Mouse (Mus musculus): Measurements from ENCODE around the gene Tnni3k. TPM values are rescaled to one million over a fixed set of nuclear protein-coding genes. Genes with fewer than 3 reads are reported as not detected.

Tnni3k gene
- total and polyA plus RNA-seq, 2 experiments from 2014 or later: 99.9 to 101 TPM

DNA sequence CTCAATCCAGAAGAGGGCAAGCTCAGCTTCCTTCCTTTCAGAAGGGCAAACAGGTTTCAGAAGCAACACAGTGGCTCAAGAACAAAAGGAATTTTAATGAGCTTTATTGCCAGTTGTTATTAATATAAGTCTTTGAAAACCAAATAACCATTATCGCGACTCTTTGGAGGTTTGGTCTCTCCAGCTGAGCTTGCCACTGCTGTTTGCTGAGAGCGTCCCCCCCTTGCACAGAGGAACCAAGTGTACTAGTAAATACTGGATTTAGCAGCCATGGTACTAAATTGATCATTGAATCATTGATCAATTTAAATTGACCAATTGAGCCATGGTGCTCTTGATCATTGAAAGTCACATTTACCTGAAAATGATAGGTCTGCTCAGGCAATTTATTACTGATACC is 202.9 kb downstream of the Tnni3k start:
- TF ChIP-seq EP300 (IDR thresholded peaks at IDR 0.05; ENCODE audit: low read depth) (no peak), CTCF (IDR thresholded peaks at IDR 0.05; ENCODE audit: low read depth) (no peak)
- H3K27me3 ChIP-seq (ENCODE audit: control insufficient read depth, insufficient read depth, low read length): no peaks in the 10 kb centered on the region
- no peak overlapping the region for H3K27ac ChIP-seq (ENCODE audit: low read depth)
- no peak overlapping the region for H3K4me3 ChIP-seq (ENCODE audit: low read depth, low read length)
- ATAC-seq (ENCODE audit: insufficient read depth, low read depth) (no peak), DNase-seq (ENCODE audit: low spot score) (no peak)
- WGBS: 84% methylated on average over 3 of the region's 3 CpGs
- H3K9ac ChIP-seq (replicated peaks; ENCODE audit: low read depth, low read length): no peak overlapping the region
- H3K4me2 ChIP-seq (ENCODE audit: low read depth, low read length): no peak overlapping the region
- H3K36me3 ChIP-seq (replicated peaks; ENCODE audit: control insufficient read depth, insufficient read depth, low read length): peaks cover 11% of the 10 kb centered on the region
- H3K9me3 ChIP-seq (replicated peaks; ENCODE audit: control insufficient read depth, low read length): no peaks in the 10 kb centered on the region
- H3K4me1 ChIP-seq (ENCODE audit: control insufficient read depth, insufficient read depth): no peaks in the 10 kb centered on the region

DNA sequence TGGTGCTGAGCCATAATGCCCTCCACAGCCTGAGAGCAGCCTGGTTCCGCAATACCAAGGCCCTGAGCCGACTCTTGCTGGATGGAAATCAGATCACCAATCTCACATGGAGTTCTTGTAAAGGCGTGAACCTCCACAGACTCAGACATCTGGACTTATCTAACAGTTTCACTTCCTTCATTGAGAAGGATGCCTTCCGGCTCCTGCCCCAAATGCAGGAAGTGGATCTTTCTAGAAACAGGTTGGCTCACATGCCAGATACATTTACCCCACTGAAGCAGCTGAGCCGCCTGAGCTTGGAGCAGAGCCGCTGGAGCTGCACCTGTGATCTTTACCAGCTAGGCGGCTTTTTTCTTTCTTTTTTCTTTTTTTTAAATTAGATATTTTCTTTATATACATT is 213.0 kb downstream of the Tnni3k start:
- no peak for DNase-seq (ENCODE audit: low spot score)
- Histone ChIP-seq H3K4me1 (ENCODE audit: control insufficient read depth, insufficient read depth) (no peaks in the 10 kb centered on the region), H3K4me2 (ENCODE audit: low read depth, low read length) (no peak overlapping the region), H3K27me3 (ENCODE audit: control insufficient read depth, insufficient read depth, low read length) (no peaks in the 10 kb centered on the region), H3K9me3 (replicated peaks; ENCODE audit: control insufficient read depth, low read length) (no peaks in the 10 kb centered on the region), H3K27ac (ENCODE audit: low read depth) (no peak overlapping the region), H3K4me3 (ENCODE audit: low read depth, low read length) (no peak overlapping the region), H3K36me3 (replicated peaks; ENCODE audit: control insufficient read depth, insufficient read depth, low read length) (peaks cover 4% of the 10 kb centered on the region), H3K9ac (replicated peaks; ENCODE audit: low read depth, low read length) (no peak overlapping the region)
- 87% methylated on average over 7 of the region's 7 CpGs for WGBS
- no peak for ATAC-seq (ENCODE audit: insufficient read depth, low read depth)
- no peak for TF ChIP-seq CTCF (IDR thresholded peaks at IDR 0.05; ENCODE audit: low read depth)
- no peak for TF ChIP-seq EP300 (IDR thresholded peaks at IDR 0.05; ENCODE audit: low read depth)

DNA sequence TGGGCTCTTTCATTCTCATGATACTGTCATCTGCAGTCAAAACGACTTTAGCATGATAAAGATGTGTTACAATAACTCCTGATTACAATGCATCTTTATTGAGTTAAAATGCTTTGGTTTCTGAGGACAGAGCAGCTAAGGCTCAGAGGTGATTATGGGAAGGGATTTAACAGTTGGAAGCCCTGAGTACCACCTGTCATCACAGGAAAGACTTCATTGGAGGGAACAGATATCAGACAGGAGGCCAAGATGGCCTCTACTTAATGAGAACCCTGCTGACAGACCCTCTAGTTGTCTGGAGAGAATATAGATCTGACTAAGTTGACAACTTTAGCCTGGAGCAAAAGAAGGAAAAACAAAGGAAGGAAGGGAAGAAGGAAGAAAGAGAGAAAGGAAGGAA is 214.1 kb downstream of the Tnni3k start:
- no peaks in the 10 kb centered on the region for H3K9me3 ChIP-seq (replicated peaks; ENCODE audit: control insufficient read depth, low read length)

DNA sequence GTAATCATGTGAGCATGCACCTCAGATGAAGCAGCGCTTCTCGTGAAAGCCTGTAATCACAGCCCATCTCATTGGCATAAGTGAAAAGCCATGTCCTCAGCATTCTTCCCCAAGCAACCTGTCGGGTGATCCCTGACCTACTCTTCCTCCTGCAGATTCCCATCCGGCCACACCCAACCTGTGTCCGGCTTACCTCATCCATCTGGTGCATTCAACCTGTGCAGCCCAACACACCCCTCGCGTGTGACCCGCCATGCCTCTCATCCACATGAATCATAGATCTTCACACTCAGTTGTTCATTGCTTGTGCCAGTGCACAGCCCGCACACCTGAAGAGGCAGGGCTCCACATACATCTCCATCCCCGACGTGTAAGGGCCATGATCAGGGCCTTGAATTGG is 217.3 kb downstream of the Tnni3k start:
- Histone ChIP-seq H3K9me3 (replicated peaks; ENCODE audit: control insufficient read depth, low read length) (no peaks in the 10 kb centered on the region), H3K4me2 (ENCODE audit: low read depth, low read length) (no peak overlapping the region), H3K36me3 (replicated peaks; ENCODE audit: control insufficient read depth, insufficient read depth, low read length) (peaks cover 6% of the 10 kb centered on the region; the same call in 1 of the 2 replicates), H3K9ac (replicated peaks; ENCODE audit: low read depth, low read length) (no peak overlapping the region), H3K4me1 (ENCODE audit: control insufficient read depth, insufficient read depth) (no peaks in the 10 kb centered on the region), H3K27me3 (ENCODE audit: control insufficient read depth, insufficient read depth, low read length) (no peaks in the 10 kb centered on the region), H3K27ac (ENCODE audit: low read depth) (no peak overlapping the region), H3K4me3 (ENCODE audit: low read depth, low read length) (no peak overlapping the region)
- ATAC-seq (ENCODE audit: insufficient read depth, low read depth) (no peak), DNase-seq (ENCODE audit: low spot score) (no peak)
- 90% methylated on average over 11 of the region's 11 CpGs for WGBS
- TF ChIP-seq CTCF (IDR thresholded peaks at IDR 0.05; ENCODE audit: low read depth): no peak
- TF ChIP-seq EP300 (IDR thresholded peaks at IDR 0.05; ENCODE audit: low read depth): no peak

More for the DNA sequence above, 214.1 kb downstream of the Tnni3k start:
- Histone ChIP-seq H3K4me2 (ENCODE audit: low read depth, low read length) (no peak overlapping the region), H3K4me1 (ENCODE audit: control insufficient read depth, insufficient read depth) (no peaks in the 10 kb centered on the region), H3K27ac (ENCODE audit: low read depth) (no peak overlapping the region), H3K36me3 (replicated peaks; ENCODE audit: control insufficient read depth, insufficient read depth, low read length) (peaks cover 4% of the 10 kb centered on the region), H3K27me3 (ENCODE audit: control insufficient read depth, insufficient read depth, low read length) (no peaks in the 10 kb centered on the region), H3K9ac (replicated peaks; ENCODE audit: low read depth, low read length) (no peak overlapping the region), H3K4me3 (ENCODE audit: low read depth, low read length) (no peak overlapping the region)
- DNase-seq (ENCODE audit: low spot score): no peak
- no peak for TF ChIP-seq CTCF (IDR thresholded peaks at IDR 0.05; ENCODE audit: low read depth)
- no peak for TF ChIP-seq EP300 (IDR thresholded peaks at IDR 0.05; ENCODE audit: low read depth)
- WGBS: 28% methylated on average over 1 of the region's 1 CpGs
- no peak for ATAC-seq (ENCODE audit: insufficient read depth, low read depth)

DNA sequence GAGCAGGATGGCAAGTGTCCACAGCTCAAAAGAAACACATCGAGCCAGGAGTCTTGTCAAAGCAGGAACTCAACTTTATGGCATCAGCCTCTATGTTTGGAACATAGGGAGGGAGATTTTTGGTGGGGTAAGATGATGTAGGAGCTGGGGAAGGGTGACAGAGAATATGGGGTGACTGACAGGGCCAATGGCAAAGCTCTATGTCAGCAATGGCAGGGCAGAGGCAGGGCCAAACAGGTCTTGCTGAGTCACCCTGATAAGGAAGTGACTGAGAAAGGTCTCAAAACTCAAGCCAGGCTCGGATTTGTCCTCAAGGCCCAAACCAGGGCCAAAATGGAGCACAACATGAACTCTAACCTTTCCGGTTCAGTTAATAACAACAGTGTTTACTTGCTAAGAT is 219.1 kb downstream of the Tnni3k start:
- no peak for DNase-seq (ENCODE audit: low spot score)

DNA sequence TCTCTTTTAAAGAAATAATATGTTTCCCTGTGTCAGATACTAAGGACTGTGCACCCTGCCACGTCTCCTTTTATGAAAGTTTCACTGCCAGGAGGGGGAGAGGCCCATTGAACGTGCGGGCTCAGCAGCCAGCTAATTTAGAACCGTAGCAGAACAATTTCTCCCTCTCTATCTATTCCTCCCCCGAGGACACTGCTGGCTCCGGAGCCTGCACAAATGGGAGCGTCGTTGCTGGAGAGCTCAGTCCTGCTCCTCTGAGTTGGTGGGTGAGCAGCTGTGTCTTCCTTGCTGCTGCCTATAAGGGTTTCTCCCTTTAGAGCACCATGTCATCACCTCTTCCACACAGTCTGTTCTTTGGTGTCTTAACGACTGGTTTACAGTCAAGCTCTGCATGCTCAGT is 220.8 kb downstream of the Tnni3k start:
- TF ChIP-seq EP300 (IDR thresholded peaks at IDR 0.05; ENCODE audit: low read depth) (no peak), CTCF (IDR thresholded peaks at IDR 0.05; ENCODE audit: low read depth) (no peak)
- Histone ChIP-seq H3K9ac (replicated peaks; ENCODE audit: low read depth, low read length) (no peak overlapping the region), H3K27me3 (ENCODE audit: control insufficient read depth, insufficient read depth, low read length) (no peaks in the 10 kb centered on the region), H3K9me3 (replicated peaks; ENCODE audit: control insufficient read depth, low read length) (no peaks in the 10 kb centered on the region), H3K4me3 (ENCODE audit: low read depth, low read length) (no peak overlapping the region), H3K36me3 (replicated peaks; ENCODE audit: control insufficient read depth, insufficient read depth, low read length) (0 out of 2 replicates have a peak, but pooled peaks cover 9% of the 10 kb centered on the region), H3K27ac (ENCODE audit: low read depth) (no peak overlapping the region), H3K4me1 (ENCODE audit: control insufficient read depth, insufficient read depth) (no peaks in the 10 kb centered on the region), H3K4me2 (ENCODE audit: low read depth, low read length) (no peak overlapping the region)
- DNase-seq (ENCODE audit: low spot score) (no peak), ATAC-seq (ENCODE audit: insufficient read depth, low read depth) (no peak)
- 56% methylated on average over 9 of the region's 9 CpGs for WGBS

More for the DNA sequence above, 219.1 kb downstream of the Tnni3k start:
- Histone ChIP-seq H3K36me3 (replicated peaks; ENCODE audit: control insufficient read depth, insufficient read depth, low read length) (peaks cover 9% of the 10 kb centered on the region; the same call in 1 of the 2 replicates), H3K9me3 (replicated peaks; ENCODE audit: control insufficient read depth, low read length) (no peaks in the 10 kb centered on the region), H3K4me2 (ENCODE audit: low read depth, low read length) (no peak overlapping the region), H3K4me3 (ENCODE audit: low read depth, low read length) (no peak overlapping the region), H3K27ac (ENCODE audit: low read depth) (no peak overlapping the region), H3K9ac (replicated peaks; ENCODE audit: low read depth, low read length) (no peak overlapping the region), H3K27me3 (ENCODE audit: control insufficient read depth, insufficient read depth, low read length) (no peaks in the 10 kb centered on the region), H3K4me1 (ENCODE audit: control insufficient read depth, insufficient read depth) (no peaks in the 10 kb centered on the region)
- no peak for ATAC-seq (ENCODE audit: insufficient read depth, low read depth)
- TF ChIP-seq EP300 (IDR thresholded peaks at IDR 0.05; ENCODE audit: low read depth) (no peak), CTCF (IDR thresholded peaks at IDR 0.05; ENCODE audit: low read depth) (no peak)
- 56% methylated on average over 3 of the region's 3 CpGs for WGBS

All from heart, postnatal 0 days (tissue).